Mouse (Mus musculus): Measurements from ENCODE around the gene Slco4c1. TPM values are rescaled to one million over a fixed set of nuclear protein-coding genes. Genes with fewer than 3 reads are reported as not detected.

Gene Slco4c1
- total and polyA plus RNA-seq, 3 experiments = under 0.01 TPM; not detected in 2

- no peak for DNase-seq (ENCODE audit: low spot score)
- no peak for TF ChIP-seq TAL1 (conservative IDR thresholded peaks at IDR 0.05; ENCODE audit: low read depth, low read length)
- no peak for TF ChIP-seq CTCF (IDR thresholded peaks at IDR 0.05; ENCODE audit: low read depth, low read length)
- peaks cover 3% of the 10 kb centered on the region; the same call in 1 of the 2 replicates for H3K9me3 ChIP-seq (replicated peaks)
- no peaks in the 10 kb centered on the region for H3K36me3 ChIP-seq (replicated peaks)
- no peak for ATAC-seq (ENCODE audit: extremely low read depth, insufficient number of reproducible peaks, low FRiP score, poor library complexity, severe bottlenecking)
- no peaks in the 10 kb centered on the region for H3K27me3 ChIP-seq (ENCODE audit: insufficient read depth, low read length)
- H3K4me3 ChIP-seq (ENCODE audit: low read depth, low read length) = no peak overlapping the region
- H3K4me1 ChIP-seq (ENCODE audit: insufficient read depth, low read depth, low read length) = no peaks in the 10 kb centered on the region
Observed at GRCm38 (mm10) chr1:96853541-96853940, 18.4 kb downstream of the Slco4c1 start.

GRCm38 (mm10) chr1:96849101-96849500 is 22.9 kb downstream of the Slco4c1 start:
- no peaks in the 10 kb centered on the region for H3K36me3 ChIP-seq (replicated peaks)
- TF ChIP-seq POLR2AphosphoS5 (IDR thresholded peaks at IDR 0.05; ENCODE audit: insufficient replicate concordance, low read depth, low read length) (no peak), GATA1 (IDR thresholded peaks at IDR 0.05; ENCODE audit: borderline replicate concordance, low read length) (no peak), TAL1 (conservative IDR thresholded peaks at IDR 0.05; ENCODE audit: low read depth, low read length) (no peak), GATA2 (IDR thresholded peaks at IDR 0.05; ENCODE audit: borderline replicate concordance, low read depth, low read length) (no peak), CTCF (IDR thresholded peaks at IDR 0.05; ENCODE audit: low read depth, low read length) (no peak)
- no peaks in the 10 kb centered on the region for H3K4me1 ChIP-seq (ENCODE audit: insufficient read depth, low read depth, low read length)
- DNase-seq (ENCODE audit: low spot score) = no peak
- no peaks in the 10 kb centered on the region for H3K27me3 ChIP-seq (ENCODE audit: insufficient read depth, low read length)
- peaks cover 3% of the 10 kb centered on the region; the same call in 1 of the 2 replicates for H3K9me3 ChIP-seq (replicated peaks)
- no peak overlapping the region for H3K4me3 ChIP-seq (ENCODE audit: low read depth, low read length)
- no peak for ATAC-seq (ENCODE audit: extremely low read depth, insufficient number of reproducible peaks, low FRiP score, poor library complexity, severe bottlenecking)

GRCm38 (mm10) chr1:96848606-96849005 is 23.4 kb downstream of the Slco4c1 start:
- TF ChIP-seq GATA2 (IDR thresholded peaks at IDR 0.05; ENCODE audit: borderline replicate concordance, low read depth, low read length) (no peak), CTCF (IDR thresholded peaks at IDR 0.05; ENCODE audit: low read depth, low read length) (no peak), POLR2AphosphoS5 (IDR thresholded peaks at IDR 0.05; ENCODE audit: insufficient replicate concordance, low read depth, low read length) (no peak), GATA1 (IDR thresholded peaks at IDR 0.05; ENCODE audit: borderline replicate concordance, low read length) (no peak), TAL1 (conservative IDR thresholded peaks at IDR 0.05; ENCODE audit: low read depth, low read length) (no peak)
- Histone ChIP-seq H3K4me1 (ENCODE audit: insufficient read depth, low read depth, low read length) (no peaks in the 10 kb centered on the region), H3K27me3 (ENCODE audit: insufficient read depth, low read length) (no peaks in the 10 kb centered on the region), H3K9me3 (replicated peaks) (peaks cover 3% of the 10 kb centered on the region; the same call in 1 of the 2 replicates), H3K36me3 (replicated peaks) (no peaks in the 10 kb centered on the region), H3K4me3 (ENCODE audit: low read depth, low read length) (no peak overlapping the region)
- DNase-seq (ENCODE audit: low spot score) (no peak), ATAC-seq (ENCODE audit: extremely low read depth, insufficient number of reproducible peaks, low FRiP score, poor library complexity, severe bottlenecking) (no peak)

- H3K36me3 ChIP-seq (replicated peaks) = no peaks in the 10 kb centered on the region
- no peak overlapping the region for H3K4me3 ChIP-seq (ENCODE audit: low read depth, low read length)
- H3K27me3 ChIP-seq (ENCODE audit: insufficient read depth, low read length) = no peaks in the 10 kb centered on the region
- no peaks in the 10 kb centered on the region for H3K4me1 ChIP-seq (ENCODE audit: insufficient read depth, low read depth, low read length)
- no peak for ATAC-seq (ENCODE audit: extremely low read depth, insufficient number of reproducible peaks, low FRiP score, poor library complexity, severe bottlenecking)
- H3K9me3 ChIP-seq (replicated peaks) = 0 out of 2 replicates have a peak, but pooled peaks cover 3% of the 10 kb centered on the region
- TF ChIP-seq GATA1 (IDR thresholded peaks at IDR 0.05; ENCODE audit: borderline replicate concordance, low read length) = no peak
- no peak for TF ChIP-seq TAL1 (conservative IDR thresholded peaks at IDR 0.05; ENCODE audit: low read depth, low read length)
- TF ChIP-seq CTCF (IDR thresholded peaks at IDR 0.05; ENCODE audit: low read depth, low read length) = no peak
- no peak for TF ChIP-seq POLR2AphosphoS5 (IDR thresholded peaks at IDR 0.05; ENCODE audit: insufficient replicate concordance, low read depth, low read length)
- TF ChIP-seq GATA2 (IDR thresholded peaks at IDR 0.05; ENCODE audit: borderline replicate concordance, low read depth, low read length) = no peak
- DNase-seq (ENCODE audit: low spot score) = no peak
Observed at GRCm38 (mm10) chr1:96846727-96847126, 25.2 kb downstream of the Slco4c1 start.

GRCm38 (mm10) chr1:96805287-96805727 is 66.7 kb downstream of the Slco4c1 start:
- H3K4me1 ChIP-seq (ENCODE audit: insufficient read depth, low read depth, low read length) = no peaks in the 10 kb centered on the region
- H3K27me3 ChIP-seq (ENCODE audit: insufficient read depth, low read length) = no peaks in the 10 kb centered on the region
- peaks cover 5% of the 10 kb centered on the region for H3K9me3 ChIP-seq (replicated peaks)
- H3K4me3 ChIP-seq (ENCODE audit: low read depth, low read length) = no peak overlapping the region
- DNase-seq (ENCODE audit: low spot score) (no peak), ATAC-seq (ENCODE audit: extremely low read depth, insufficient number of reproducible peaks, low FRiP score, poor library complexity, severe bottlenecking) (no peak)
- TF ChIP-seq GATA2 (IDR thresholded peaks at IDR 0.05; ENCODE audit: borderline replicate concordance, low read depth, low read length) (no peak), TAL1 (conservative IDR thresholded peaks at IDR 0.05; ENCODE audit: low read depth, low read length) (no peak), CTCF (IDR thresholded peaks at IDR 0.05; ENCODE audit: low read depth, low read length) (no peak), POLR2AphosphoS5 (IDR thresholded peaks at IDR 0.05; ENCODE audit: insufficient replicate concordance, low read depth, low read length) (no peak), GATA1 (IDR thresholded peaks at IDR 0.05; ENCODE audit: borderline replicate concordance, low read length) (no peak)
- H3K36me3 ChIP-seq (replicated peaks) = no peaks in the 10 kb centered on the region

- no peak for TF ChIP-seq GATA2 (IDR thresholded peaks at IDR 0.05; ENCODE audit: borderline replicate concordance, low read depth, low read length)
- TF ChIP-seq CTCF (IDR thresholded peaks at IDR 0.05; ENCODE audit: low read depth, low read length) = no peak
- no peak for TF ChIP-seq POLR2AphosphoS5 (IDR thresholded peaks at IDR 0.05; ENCODE audit: insufficient replicate concordance, low read depth, low read length)
- no peak for TF ChIP-seq TAL1 (conservative IDR thresholded peaks at IDR 0.05; ENCODE audit: low read depth, low read length)
- no peak for TF ChIP-seq GATA1 (IDR thresholded peaks at IDR 0.05; ENCODE audit: borderline replicate concordance, low read length)
- no peak for DNase-seq (ENCODE audit: low spot score)
- no peak for ATAC-seq (ENCODE audit: extremely low read depth, insufficient number of reproducible peaks, low FRiP score, poor library complexity, severe bottlenecking)
- no peak overlapping the region for H3K4me3 ChIP-seq (ENCODE audit: low read depth, low read length)
- no peaks in the 10 kb centered on the region for H3K36me3 ChIP-seq (replicated peaks)
- H3K27me3 ChIP-seq (ENCODE audit: insufficient read depth, low read length) = no peaks in the 10 kb centered on the region
- no peaks in the 10 kb centered on the region for H3K4me1 ChIP-seq (ENCODE audit: insufficient read depth, low read depth, low read length)
- 0 out of 2 replicates have a peak, but pooled peaks cover 2% of the 10 kb centered on the region for H3K9me3 ChIP-seq (replicated peaks)
Observed at GRCm38 (mm10) chr1:96801595-96801994, 70.4 kb downstream of the Slco4c1 start.
